Mouse (Mus musculus) monocyte, adult 2 months (primary cell): ENCODE measurements around the gene Lrig1.
"Not testable (repeated sequence)": the region's sequence is repeated elsewhere in the genome, so short reads cannot be mapped to it uniquely, and the experiment has no call there.

Source experiments
- DNase-seq, 2 experiments: peaks; one replicate each; pipeline ENCODE4 v3.0.0; 2022; ENCODE audit warnings: low spot score in 2 of 2, low read depth in 1 of 2

Gene Lrig1

GRCm38 (mm10) chr6:94588365-94588764 is 111.6 kb downstream of the Lrig1 start:
- DNase-seq, result no peak

GRCm38 (mm10) chr6:94584976-94585375 is 115.0 kb downstream of the Lrig1 start:
- DNase-seq, result no peak

- no peak for DNase-seq
Observed at GRCm38 (mm10) chr6:94584147-94584695, 115.7 kb downstream of the Lrig1 start.

- DNase-seq, result no peak
Observed at GRCm38 (mm10) chr6:94582055-94582454, 117.9 kb downstream of the Lrig1 start.

- DNase-seq, result no peak
Observed at GRCm38 (mm10) chr6:94577991-94578390, 122.0 kb downstream of the Lrig1 start.

GRCm38 (mm10) chr6:94575526-94576166 is 124.3 kb downstream of the Lrig1 start:
- DNase-seq, result no peak

- DNase-seq, result no peak
Observed at GRCm38 (mm10) chr6:94568040-94568439, 131.9 kb downstream of the Lrig1 start.

GRCm38 (mm10) chr6:94565766-94566165 is 134.2 kb downstream of the Lrig1 start:
- no peak for DNase-seq

- DNase-seq, result no peak
Observed at GRCm38 (mm10) chr6:94563203-94563940, 136.6 kb downstream of the Lrig1 start.

GRCm38 (mm10) chr6:94561346-94561745 is 138.6 kb downstream of the Lrig1 start:
- DNase-seq, result no peak

GRCm38 (mm10) chr6:94560896-94561295 is 139.1 kb downstream of the Lrig1 start:
- no peak for DNase-seq

- not testable (repeated sequence) for DNase-seq
Observed at GRCm38 (mm10) chr6:94558603-94559002, 141.4 kb downstream of the Lrig1 start.
